Mouse (Mus musculus): ENCODE data around the gene Grhl1. TPM values are rescaled to one million over a fixed set of nuclear protein-coding genes. Genes with fewer than 3 reads are reported as not detected.

Grhl1 gene
- polyA plus RNA-seq, 1 experiment from 2014 or later, result 2.8 TPM

DNA sequence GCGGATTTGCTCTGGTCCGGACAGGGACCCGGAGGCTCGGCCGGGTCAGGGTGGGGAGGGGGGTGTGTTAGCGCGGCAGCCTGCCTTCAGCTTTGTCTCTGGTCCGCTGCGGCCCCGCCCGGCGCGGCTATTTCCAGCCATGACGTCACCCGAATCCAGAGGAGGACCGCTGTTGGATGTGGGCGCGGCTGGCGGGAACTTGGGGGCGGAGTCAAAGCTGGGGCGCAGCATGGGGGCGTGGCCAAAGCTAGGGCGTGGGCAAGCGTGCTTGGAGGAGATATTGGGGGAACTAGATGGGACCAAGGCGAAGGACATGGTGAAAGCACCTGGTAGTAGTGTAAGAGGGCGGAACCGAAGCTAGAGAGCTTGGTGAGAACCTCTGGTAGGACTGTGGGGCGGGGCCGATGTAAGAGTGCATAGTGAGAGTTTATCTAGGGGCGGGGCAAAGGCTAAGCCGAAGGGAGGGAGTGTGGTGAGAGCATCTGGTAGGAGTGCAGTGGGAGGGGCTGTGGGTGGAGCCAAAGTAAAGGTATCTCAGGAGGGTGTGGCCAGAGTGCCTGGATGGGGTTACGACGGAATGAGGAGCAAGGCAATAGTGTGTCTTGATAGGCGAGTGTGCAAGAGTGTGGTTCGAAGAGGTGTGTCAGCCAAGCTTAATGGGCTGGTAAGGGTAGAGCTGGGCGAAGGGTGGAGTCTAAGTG lies 79.7 kb downstream of the Grhl1 start:
- Histone ChIP-seq H3K4me1 (ENCODE audit: insufficient read depth, low read length) (peaks cover 40% of the 10 kb centered on the region), H3K27me3 (ENCODE audit: insufficient read depth, low read length) (no peaks in the 10 kb centered on the region), H3K4me2 (replicated peaks; ENCODE audit: low read depth, low read length) (peak overlapping the region; percentile 70), H3K27ac (ENCODE audit: low read length) (peak overlapping the region; percentile 97), H3K9me3 (ENCODE audit: low read length) (no peaks in the 10 kb centered on the region), H3K9ac (replicated peaks; ENCODE audit: low read length) (peak overlapping the region; percentile 95), H3K36me3 (ENCODE audit: insufficient read depth, low read length) (peaks cover 24% of the 10 kb centered on the region), H3K4me3 (ENCODE audit: low read length) (peak overlapping the region; percentile 93)
- ATAC-seq (ENCODE audit: low FRiP score, low TSS enrichment), result peak; percentile 87
- WGBS, result under 1% methylated on average over 36 of the region's 36 CpGs

GRCm38 (mm10) chr12:24654065-24654862 lies 82.2 kb downstream of the Grhl1 start:
- Histone ChIP-seq H3K36me3 (ENCODE audit: insufficient read depth, low read length) (peaks cover 39% of the 10 kb centered on the region), H3K9me3 (ENCODE audit: low read length) (no peaks in the 10 kb centered on the region), H3K27ac (ENCODE audit: low read length) (no peak overlapping the region), H3K4me3 (ENCODE audit: low read length) (no peak overlapping the region), H3K4me2 (replicated peaks; ENCODE audit: low read depth, low read length) (no peak overlapping the region), H3K9ac (replicated peaks; ENCODE audit: low read length) (no peak overlapping the region), H3K27me3 (ENCODE audit: insufficient read depth, low read length) (no peaks in the 10 kb centered on the region), H3K4me1 (ENCODE audit: insufficient read depth, low read length) (peaks cover 45% of the 10 kb centered on the region)
- ATAC-seq (ENCODE audit: low FRiP score, low TSS enrichment), result no peak
- WGBS, result 65% methylated on average over 16 of the region's 16 CpGs

DNA sequence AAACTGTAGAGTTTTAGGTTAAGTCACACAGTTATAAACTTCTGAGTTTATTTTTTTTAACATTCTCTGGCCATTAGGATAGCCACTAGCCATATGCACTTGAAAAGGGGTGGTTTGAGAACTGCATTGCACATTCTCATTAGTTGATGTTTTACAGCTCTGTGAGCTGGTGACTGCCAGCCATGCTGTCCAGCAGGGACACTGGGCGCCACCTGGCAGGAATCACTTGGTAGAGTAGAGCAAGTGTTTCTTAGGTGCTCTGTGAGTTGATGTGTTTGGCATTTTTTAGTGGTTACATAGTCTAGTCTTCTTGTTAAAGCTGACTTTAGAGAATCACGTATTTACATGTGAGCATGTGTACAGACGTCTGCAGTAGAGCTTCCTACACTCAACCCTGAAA lies 84.4 kb downstream of the Grhl1 start:
- Histone ChIP-seq H3K36me3 (ENCODE audit: insufficient read depth, low read length) (peaks cover 53% of the 10 kb centered on the region), H3K9ac (replicated peaks; ENCODE audit: low read length) (no peak overlapping the region)
- WGBS, result 79% methylated on average over 3 of the region's 3 CpGs

GRCm38 (mm10) chr12:24658998-24659397 lies 86.9 kb downstream of the Grhl1 start:
- Histone ChIP-seq H3K9me3 (ENCODE audit: low read length) (no peaks in the 10 kb centered on the region), H3K4me3 (ENCODE audit: low read length) (no peak overlapping the region), H3K27me3 (ENCODE audit: insufficient read depth, low read length) (no peaks in the 10 kb centered on the region), H3K4me1 (ENCODE audit: insufficient read depth, low read length) (peaks cover 18% of the 10 kb centered on the region), H3K9ac (replicated peaks; ENCODE audit: low read length) (no peak overlapping the region), H3K4me2 (replicated peaks; ENCODE audit: low read depth, low read length) (no peak overlapping the region), H3K27ac (ENCODE audit: low read length) (no peak overlapping the region), H3K36me3 (ENCODE audit: insufficient read depth, low read length) (peaks cover 55% of the 10 kb centered on the region)
- ATAC-seq (ENCODE audit: low FRiP score, low TSS enrichment), result no peak
- WGBS, result 90% methylated on average over 4 of the region's 4 CpGs

More for the DNA sequence above, 84.4 kb downstream of the Grhl1 start:
- Histone ChIP-seq H3K27ac (ENCODE audit: low read length) (no peak overlapping the region), H3K4me1 (ENCODE audit: insufficient read depth, low read length) (peaks cover 37% of the 10 kb centered on the region), H3K4me2 (replicated peaks; ENCODE audit: low read depth, low read length) (no peak overlapping the region), H3K9me3 (ENCODE audit: low read length) (no peaks in the 10 kb centered on the region), H3K27me3 (ENCODE audit: insufficient read depth, low read length) (no peaks in the 10 kb centered on the region), H3K4me3 (ENCODE audit: low read length) (no peak overlapping the region)
- no peak for ATAC-seq (ENCODE audit: low FRiP score, low TSS enrichment)

DNA sequence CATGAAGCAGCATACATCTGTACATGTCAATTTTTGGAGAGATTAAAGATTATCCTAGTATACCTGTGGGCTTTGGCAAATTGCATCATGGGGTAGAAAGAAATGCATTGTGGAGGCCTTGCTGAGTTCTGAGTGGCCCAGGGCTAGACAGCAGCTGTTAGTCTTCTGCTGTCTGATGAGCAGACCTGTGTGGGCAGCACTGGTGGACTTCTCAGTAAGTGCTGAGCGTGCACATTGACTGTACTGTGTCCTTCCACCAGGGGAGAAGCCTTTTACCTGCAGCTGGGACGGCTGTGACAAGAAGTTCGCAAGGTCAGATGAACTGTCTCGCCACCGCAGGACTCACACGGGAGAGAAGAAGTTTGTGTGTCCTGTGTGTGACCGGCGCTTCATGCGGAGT lies 87.8 kb downstream of the Grhl1 start:
- H3K36me3 ChIP-seq (ENCODE audit: insufficient read depth, low read length), result peaks cover 52% of the 10 kb centered on the region
- WGBS, result 80% methylated on average over 9 of the region's 9 CpGs

GRCm38 (mm10) chr12:24661100-24661499 lies 89.0 kb downstream of the Grhl1 start:
- H3K4me1 ChIP-seq (ENCODE audit: insufficient read depth, low read length), result peaks cover 11% of the 10 kb centered on the region
- no peak overlapping the region for H3K4me2 ChIP-seq (replicated peaks; ENCODE audit: low read depth, low read length)
- H3K27ac ChIP-seq (ENCODE audit: low read length), result no peak overlapping the region
- H3K4me3 ChIP-seq (ENCODE audit: low read length), result no peak overlapping the region
- H3K9me3 ChIP-seq (ENCODE audit: low read length), result no peaks in the 10 kb centered on the region
- WGBS, result 82% methylated on average over 4 of the region's 4 CpGs
- peaks cover 49% of the 10 kb centered on the region for H3K36me3 ChIP-seq (ENCODE audit: insufficient read depth, low read length)
- no peak overlapping the region for H3K9ac ChIP-seq (replicated peaks; ENCODE audit: low read length)
- no peaks in the 10 kb centered on the region for H3K27me3 ChIP-seq (ENCODE audit: insufficient read depth, low read length)
- ATAC-seq (ENCODE audit: low FRiP score, low TSS enrichment), result no peak

More for the DNA sequence above, 87.8 kb downstream of the Grhl1 start:
- Histone ChIP-seq H3K4me3 (ENCODE audit: low read length) (no peak overlapping the region), H3K9me3 (ENCODE audit: low read length) (no peaks in the 10 kb centered on the region), H3K9ac (replicated peaks; ENCODE audit: low read length) (no peak overlapping the region), H3K4me2 (replicated peaks; ENCODE audit: low read depth, low read length) (no peak overlapping the region), H3K27ac (ENCODE audit: low read length) (no peak overlapping the region), H3K27me3 (ENCODE audit: insufficient read depth, low read length) (no peaks in the 10 kb centered on the region), H3K4me1 (ENCODE audit: insufficient read depth, low read length) (peaks cover 14% of the 10 kb centered on the region)
- no peak for ATAC-seq (ENCODE audit: low FRiP score, low TSS enrichment)

- H3K4me1 ChIP-seq (ENCODE audit: insufficient read depth, low read length), result peaks cover 3% of the 10 kb centered on the region; the same call in 1 of the 2 replicates
- no peak overlapping the region for H3K9ac ChIP-seq (replicated peaks; ENCODE audit: low read length)
- no peak overlapping the region for H3K4me3 ChIP-seq (ENCODE audit: low read length)
- H3K36me3 ChIP-seq (ENCODE audit: insufficient read depth, low read length), result peaks cover 50% of the 10 kb centered on the region
- no peak overlapping the region for H3K4me2 ChIP-seq (replicated peaks; ENCODE audit: low read depth, low read length)
- no peaks in the 10 kb centered on the region for H3K27me3 ChIP-seq (ENCODE audit: insufficient read depth, low read length)
- H3K9me3 ChIP-seq (ENCODE audit: low read length), result no peaks in the 10 kb centered on the region
- H3K27ac ChIP-seq (ENCODE audit: low read length), result no peak overlapping the region
- no peak for ATAC-seq (ENCODE audit: low FRiP score, low TSS enrichment)
- WGBS, result 84% methylated on average over 5 of the region's 5 CpGs
Measured at GRCm38 (mm10) chr12:24662131-24662530, 90.0 kb downstream of the Grhl1 start.

Other genes with a start within 250 kb of the Grhl1 start
- 32.1 and 32.8 TPM in 2 replicates for gene Taf1b, start 73.9 kb upstream of the Grhl1 start, polyA plus RNA-seq (2015; fragmentation: Nextera tagmentation; extraction: Ambion mirVana)
- gene Klf11, start 79.0 kb downstream of the Grhl1 start, polyA plus RNA-seq (2015; fragmentation: Nextera tagmentation; extraction: Ambion mirVana), result 15.6 and 17.0 TPM in 2 replicates
- 11.1 and 13.2 TPM in 2 replicates for gene Cys1, start 109.5 kb downstream of the Grhl1 start, polyA plus RNA-seq (2015; fragmentation: Nextera tagmentation; extraction: Ambion mirVana)
- gene Rrm2, start 136.0 kb downstream of the Grhl1 start, polyA plus RNA-seq (2015; fragmentation: Nextera tagmentation; extraction: Ambion mirVana), result 215 and 225 TPM in 2 replicates

Data from kidney, embryonic 16.5 days (tissue).